Mouse (Mus musculus): Measurements from ENCODE around the gene Gga3.

The Gga3 gene

DNA sequence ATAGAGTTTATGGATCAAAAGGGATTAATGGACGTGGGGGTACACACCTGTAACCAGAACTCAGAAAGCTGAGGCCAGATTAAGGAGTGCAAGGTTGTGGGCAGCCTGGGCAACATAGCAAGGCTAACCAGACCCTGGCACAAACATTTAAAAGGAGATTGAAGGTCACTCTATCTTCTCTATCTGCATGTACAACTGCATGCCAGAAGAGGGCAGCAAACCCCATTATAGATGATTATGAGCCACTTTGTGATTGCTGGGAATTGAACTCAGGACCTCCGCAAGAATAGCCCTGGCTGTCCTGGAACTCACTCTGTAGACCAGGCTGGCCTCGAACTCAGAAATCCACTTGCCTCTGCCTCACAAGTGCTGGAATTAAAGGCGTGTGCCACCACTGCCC lies 51.1 kb downstream of the Gga3 start:
- DNase-seq: peak; percentile 14

- DNase-seq: no peak
Observed at GRCm38 (mm10) chr11:115543571-115543970, 60.3 kb downstream of the Gga3 start.

GRCm38 (mm10) chr11:115538045-115538444 lies 65.8 kb downstream of the Gga3 start:
- DNase-seq: no peak

GRCm38 (mm10) chr11:115536856-115537568 lies 66.8 kb downstream of the Gga3 start:
- DNase-seq: peak; percentile 28

DNA sequence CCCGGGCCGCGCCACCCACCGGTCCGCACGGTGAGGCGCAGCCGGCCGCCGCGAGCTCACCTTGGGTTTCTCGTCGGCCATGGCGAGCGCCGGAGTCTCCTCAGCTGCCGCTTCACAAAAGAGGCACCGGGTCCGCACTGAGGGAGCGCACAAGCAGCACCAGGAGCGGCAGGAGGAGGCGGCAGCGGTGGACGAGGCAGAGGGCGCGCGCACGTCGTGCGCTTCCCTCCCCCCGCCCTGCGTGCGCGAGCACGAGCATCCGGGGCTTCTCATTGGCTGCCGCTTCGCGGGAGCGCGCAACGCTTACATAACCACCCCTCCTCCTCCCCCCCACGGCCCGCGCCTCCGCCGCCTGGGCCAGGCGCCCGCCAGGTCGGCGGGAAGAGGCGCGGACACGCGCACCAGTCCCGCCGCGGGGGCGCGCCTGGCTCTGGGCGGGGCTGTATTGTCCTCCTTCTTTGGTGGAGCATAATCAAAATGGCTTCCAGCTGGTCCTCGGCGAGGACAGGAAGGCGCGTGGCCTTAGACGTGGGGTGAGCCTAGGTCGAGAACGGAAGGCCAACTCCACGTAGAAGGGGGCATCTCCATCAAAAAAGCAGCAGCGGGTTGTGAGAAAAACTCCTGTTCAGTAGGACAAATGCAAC lies 67.7 kb downstream of the Gga3 start, which contains the start of gene Sumo2:
Gene Sumo2, minus strand, starts transcription at position 239 of the 644 bp plus-strand sequence.
- peak; percentile 99 for DNase-seq

GRCm38 (mm10) chr11:115535401-115536037 lies 68.3 kb downstream of the Gga3 start:
- DNase-seq: peak; percentile 83

- no peak for DNase-seq
Observed at GRCm38 (mm10) chr11:115534759-115535371, 69.0 kb downstream of the Gga3 start.

Data from kidney, postnatal 10 days (tissue).